Mouse (Mus musculus) cerebellum, postnatal 4 days (tissue): ENCODE measurements at regions not wholly inside any gene's neighbourhood (a gene's known extent, or its start where the extent isn't known, plus 50 kb on each side); places are given as distances from the start of the nearest gene placed in this dataset.
"Not testable (repeated sequence)": the region's sequence is repeated elsewhere in the genome, so short reads cannot be mapped to it uniquely, and the experiment has no call there.

ENCODE experiments used
- DNase-seq, 2 experiments: peaks; one replicate each; pipeline ENCODE4 v3.0.0; 2022; ENCODE audit warnings: low spot score in 2 of 2, mixed read lengths in 1 of 2

DNA sequence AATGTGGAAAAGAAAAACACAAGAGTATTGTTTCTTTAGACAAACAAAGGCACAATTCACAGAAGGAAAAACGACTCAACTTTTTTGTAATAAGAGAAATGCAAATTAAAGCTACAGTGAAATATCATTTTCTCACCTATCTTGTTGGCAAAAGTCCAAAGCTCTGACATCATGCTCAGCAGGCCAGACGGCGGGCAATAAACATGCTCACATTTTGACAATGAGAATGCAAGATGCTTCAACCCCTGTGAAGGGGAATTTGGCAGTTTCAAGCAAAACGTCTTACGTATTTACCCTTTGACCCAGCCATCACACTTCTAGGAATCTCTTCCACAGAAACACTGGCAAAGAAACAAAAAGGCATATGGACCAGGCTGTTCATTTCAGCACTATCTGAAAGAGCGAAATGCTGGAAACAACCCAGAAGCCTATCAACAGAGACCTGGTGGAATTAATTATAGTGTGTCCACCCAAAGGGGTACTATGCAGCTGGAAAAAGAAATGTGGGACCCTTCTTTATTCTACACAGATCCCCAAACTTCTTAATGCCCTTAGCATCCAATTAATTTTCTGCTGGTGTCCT lies 203.4 kb upstream of the 2610301B20Rik start:
- DNase-seq, result no peak

DNA sequence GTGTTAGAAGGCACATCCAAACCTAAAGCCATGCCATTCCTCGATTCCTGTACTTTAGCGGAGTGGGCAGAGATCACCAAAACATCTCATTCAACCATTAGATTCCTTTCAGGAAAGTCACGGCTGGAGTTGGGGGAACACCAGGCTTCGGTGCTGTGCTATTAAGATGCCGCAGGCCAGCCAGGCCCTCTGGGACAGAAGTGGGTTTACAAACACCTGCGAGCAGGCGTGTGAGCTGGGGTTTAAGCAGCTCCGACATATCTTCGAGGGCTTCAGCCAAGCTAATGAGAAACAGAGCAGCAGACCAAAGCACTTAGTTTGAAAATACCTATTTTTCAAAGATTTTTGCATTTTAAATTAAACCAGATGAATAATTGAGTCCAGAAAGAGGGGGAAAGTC lies 183.2 kb upstream of the 2610301B20Rik start:
- DNase-seq, result no peak

DNA sequence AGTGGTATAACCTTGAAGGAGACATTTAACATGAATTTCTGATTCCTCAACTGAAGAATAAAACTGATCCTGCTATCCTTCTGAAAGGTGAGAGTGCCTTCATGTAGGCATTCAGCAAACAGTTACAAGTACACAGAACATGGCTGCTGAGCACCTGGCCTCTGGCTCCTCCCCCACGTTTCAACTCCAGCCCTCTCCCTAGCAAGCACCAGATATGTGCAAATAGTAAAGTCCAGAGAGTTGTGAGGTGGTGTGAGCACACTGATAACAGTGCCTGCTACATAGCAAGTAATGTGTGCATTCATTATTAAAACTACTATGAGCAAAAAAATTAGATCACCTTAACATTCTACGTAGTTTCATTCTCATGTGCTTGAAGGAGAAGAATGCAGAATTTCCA lies 181.4 kb upstream of the 2610301B20Rik start:
- no peak for DNase-seq

- no peak for DNase-seq
Observed at GRCm38 (mm10) chr4:10693446-10694105, 180.7 kb upstream of the 2610301B20Rik start.

GRCm38 (mm10) chr4:10694106-10694748 lies 180.1 kb upstream of the 2610301B20Rik start:
- not testable (repeated sequence) for DNase-seq

- DNase-seq, result no peak
Observed at GRCm38 (mm10) chr4:10697225-10697836, 177.0 kb upstream of the 2610301B20Rik start.

DNA sequence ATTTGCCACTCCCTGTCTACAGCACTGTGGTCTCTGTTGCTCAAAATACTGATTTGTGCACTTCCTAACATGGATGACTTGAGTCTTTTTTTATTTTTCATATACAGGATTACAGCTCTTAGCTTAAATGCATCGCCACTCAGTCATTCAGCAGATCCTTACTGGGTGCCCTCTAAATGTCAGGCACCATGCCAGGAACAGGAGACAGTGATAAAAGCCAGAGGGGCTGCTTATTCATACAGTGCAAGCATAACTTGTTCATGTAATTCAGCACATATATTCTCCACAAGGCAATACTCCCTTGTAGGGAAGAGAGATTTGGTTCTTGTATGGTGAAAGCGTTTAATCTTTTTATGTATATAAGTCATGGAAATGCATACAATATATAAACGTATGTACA lies 175.7 kb upstream of the 2610301B20Rik start:
- DNase-seq, result no peak

DNA sequence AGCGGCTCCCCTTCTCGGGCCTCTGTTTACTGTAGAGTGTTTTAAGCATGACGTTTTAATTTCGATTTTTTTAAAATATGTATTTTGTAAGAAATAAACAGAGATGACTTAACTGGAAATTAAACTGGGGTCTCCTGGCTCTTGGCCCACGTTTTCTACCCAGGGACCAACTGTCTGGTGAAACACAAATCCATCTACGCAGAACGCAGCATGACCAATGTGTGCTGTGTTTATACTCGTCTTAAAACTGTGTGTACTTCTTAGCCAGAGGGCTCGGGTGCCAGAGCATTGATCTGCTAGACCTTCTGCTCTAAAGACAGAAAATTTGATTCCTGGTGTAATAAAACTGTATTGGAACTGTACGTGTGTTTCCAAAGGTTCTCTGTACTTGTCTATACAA lies 172.8 kb upstream of the 2610301B20Rik start:
- DNase-seq, result no peak

GRCm38 (mm10) chr4:10703212-10703611 lies 171.1 kb upstream of the 2610301B20Rik start:
- DNase-seq, result no peak

- DNase-seq, result no peak
Observed at GRCm38 (mm10) chr4:10707016-10707657, 167.2 kb upstream of the 2610301B20Rik start.

GRCm38 (mm10) chr4:10707658-10708056 lies 166.6 kb upstream of the 2610301B20Rik start:
- DNase-seq, result peak in 1 of 2 experiments; percentile 12

- no peak for DNase-seq
Observed at GRCm38 (mm10) chr4:10711939-10712533, 162.3 kb upstream of the 2610301B20Rik start.

- DNase-seq, result no peak
Observed at GRCm38 (mm10) chr4:10723341-10723740, 151.0 kb upstream of the 2610301B20Rik start.

DNA sequence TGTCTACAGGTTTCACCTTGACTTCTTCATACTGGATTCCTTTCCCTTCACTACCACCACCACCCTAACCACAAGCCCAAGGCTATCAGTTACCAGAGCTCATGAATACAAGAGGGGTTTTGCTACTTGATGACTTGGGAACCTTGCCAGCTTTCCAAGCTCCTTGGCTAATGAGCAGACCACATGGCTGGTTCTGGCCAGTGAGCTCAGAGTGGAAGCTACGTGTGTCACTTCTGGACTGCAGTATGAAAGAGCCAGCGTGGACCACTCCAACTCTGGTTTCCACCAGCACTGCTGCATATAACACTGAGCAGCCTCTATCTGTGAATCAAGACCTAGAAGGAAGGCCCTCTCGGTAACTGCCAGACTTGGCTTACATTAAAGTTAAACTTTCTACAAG lies 146.4 kb upstream of the 2610301B20Rik start:
- peak in 1 of 2 experiments; percentile 7 for DNase-seq

GRCm38 (mm10) chr4:10745207-10745606 lies 129.1 kb upstream of the 2610301B20Rik start:
- DNase-seq, result no peak

- DNase-seq, result no peak
Observed at GRCm38 (mm10) chr4:10748816-10749215, 125.5 kb upstream of the 2610301B20Rik start.

GRCm38 (mm10) chr4:10750377-10751062 lies 123.8 kb upstream of the 2610301B20Rik start:
- not testable (repeated sequence) for DNase-seq

GRCm38 (mm10) chr4:10753176-10753575 lies 121.1 kb upstream of the 2610301B20Rik start:
- DNase-seq, result no peak

DNA sequence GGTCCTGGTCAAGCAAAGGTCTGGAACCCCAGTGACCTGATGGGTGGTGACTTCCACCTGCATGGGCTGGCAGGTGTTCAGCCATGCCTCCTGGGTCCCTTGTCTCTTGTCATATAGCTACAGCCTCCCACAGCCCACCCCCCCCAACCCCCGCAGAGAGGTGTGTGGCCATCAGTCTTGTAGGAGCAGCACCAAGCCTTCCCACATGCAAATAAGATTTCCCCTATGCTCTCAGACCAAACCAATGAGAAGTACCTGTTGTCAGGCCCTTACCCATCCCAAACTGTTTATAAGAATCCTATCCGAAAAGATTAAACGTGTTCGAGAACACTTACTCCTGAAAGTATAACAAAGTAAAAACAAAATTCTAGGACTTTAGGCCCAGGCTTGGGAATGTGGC lies 114.8 kb upstream of the 2610301B20Rik start:
- no peak for DNase-seq

DNA sequence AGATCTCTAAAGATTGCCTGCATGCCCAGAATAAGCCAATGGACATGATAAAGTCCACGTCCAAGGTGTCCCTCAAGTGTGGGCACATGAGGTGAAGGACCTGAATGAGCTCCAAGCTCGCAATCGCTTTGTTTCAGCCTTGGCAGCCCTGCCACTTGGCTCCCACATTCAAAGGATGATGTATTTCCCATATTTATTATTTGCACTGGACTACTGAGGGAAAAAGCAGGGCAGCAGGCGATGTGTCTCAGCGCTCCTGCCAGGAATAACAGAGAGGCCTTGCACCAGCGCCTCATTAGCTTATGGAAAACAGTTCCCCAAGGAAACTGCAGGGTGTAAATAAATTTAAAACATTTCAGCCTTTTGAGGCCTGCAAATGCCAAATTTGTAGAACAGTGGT lies 106.6 kb upstream of the 2610301B20Rik start:
- no peak for DNase-seq

- DNase-seq, result no peak
Observed at GRCm38 (mm10) chr4:10770026-10770643, 104.2 kb upstream of the 2610301B20Rik start.
